Mouse (Mus musculus): ENCODE measurements around the gene Sec61b. TPM values are rescaled to one million over a fixed set of nuclear protein-coding genes. Genes with fewer than 3 reads are reported as not detected.
A peak's percentile ranks its signal among the peaks of the same experiment; 100 is the strongest.

Sec61b gene
- polyA plus RNA-seq, 1 experiment from 2014 or later: 325 TPM

DNA sequence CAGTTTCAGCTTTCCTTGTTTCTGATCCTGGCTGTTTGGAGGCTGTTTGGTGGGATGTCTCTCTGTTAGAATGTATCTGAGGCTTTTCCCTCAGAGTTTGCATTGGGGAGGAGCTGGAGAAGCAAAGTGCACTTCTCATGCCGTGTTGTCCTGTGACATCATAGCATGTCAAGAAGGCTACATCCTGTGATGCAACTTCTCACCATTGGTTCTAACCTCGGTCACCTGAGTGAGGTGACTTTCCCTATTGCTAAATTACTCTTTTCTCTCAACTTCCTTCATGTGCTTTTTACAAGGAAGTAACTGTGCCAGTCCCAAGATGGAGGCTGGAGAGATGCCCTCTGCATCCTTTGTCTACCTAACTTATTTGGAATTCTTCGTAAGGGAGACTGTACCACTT lies 25.9 kb upstream of the Sec61b start:
- WGBS: 91% methylated on average over 3 of the region's 3 CpGs
- H3K4me2 ChIP-seq: no peak overlapping the region
- H3K4me3 ChIP-seq (replicated peaks): no peak overlapping the region
- ATAC-seq (ENCODE audit: low FRiP score): no peak
- no peak overlapping the region for H3K9ac ChIP-seq
- H3K4me1 ChIP-seq: peaks cover 6% of the 10 kb centered on the region
- no peaks in the 10 kb centered on the region for H3K27me3 ChIP-seq
- no peaks in the 10 kb centered on the region for H3K9me3 ChIP-seq
- no peak overlapping the region for H3K27ac ChIP-seq
- H3K36me3 ChIP-seq (replicated peaks): no peaks in the 10 kb centered on the region

- Histone ChIP-seq H3K27me3 (no peaks in the 10 kb centered on the region), H3K4me3 (replicated peaks) (no peak overlapping the region), H3K9ac (no peak overlapping the region), H3K9me3 (no peaks in the 10 kb centered on the region), H3K4me2 (no peak overlapping the region), H3K4me1 (peaks cover 6% of the 10 kb centered on the region), H3K27ac (no peak overlapping the region), H3K36me3 (replicated peaks) (no peaks in the 10 kb centered on the region)
- WGBS: 66% methylated on average over 5 of the region's 5 CpGs
- ATAC-seq (ENCODE audit: low FRiP score): no peak
Observed at GRCm38 (mm10) chr4:47449116-47449515, 25.3 kb upstream of the Sec61b start.

DNA sequence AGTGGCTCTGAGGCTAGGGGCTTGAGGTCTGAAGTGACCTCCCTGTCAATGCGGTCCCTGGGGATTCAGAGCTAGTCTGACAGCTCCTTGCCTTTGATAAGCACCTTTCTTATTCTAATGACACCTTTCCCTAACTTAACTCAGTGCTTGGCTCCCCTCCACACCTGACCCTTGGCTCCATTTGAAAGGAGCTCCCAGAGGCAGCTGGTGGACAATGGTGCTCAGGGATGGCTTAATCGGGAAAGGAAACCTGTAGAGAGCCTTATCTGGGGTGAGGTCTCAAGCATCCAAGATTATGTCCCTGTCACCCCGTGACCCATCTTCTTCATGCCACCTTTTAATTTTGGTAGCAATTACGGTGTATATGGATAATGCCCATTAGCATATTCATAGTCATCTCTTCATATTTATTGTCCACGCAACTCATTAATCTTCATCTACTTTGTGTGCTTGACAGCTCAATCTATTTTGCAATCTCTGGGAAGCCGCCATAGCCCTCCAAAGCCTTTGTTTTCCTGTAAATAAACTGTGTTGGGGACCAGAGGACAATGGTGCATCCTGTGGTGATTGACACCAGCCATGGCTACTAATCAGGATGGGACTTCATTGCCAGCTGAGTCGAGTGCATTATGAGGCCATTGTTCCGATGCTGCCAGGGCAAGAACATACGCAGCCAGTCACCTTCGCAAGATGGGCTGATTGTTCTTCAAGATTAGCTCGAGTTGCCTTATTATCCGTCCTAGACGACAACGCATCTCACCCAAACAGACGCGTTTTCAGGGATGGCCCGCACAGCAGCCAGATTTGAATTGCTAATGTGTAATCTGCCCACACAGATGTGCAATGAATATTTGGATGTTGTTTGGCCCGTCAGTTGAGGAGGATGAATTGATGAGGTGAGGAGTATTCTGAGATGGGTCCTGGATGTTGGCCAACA lies 24.6 kb upstream of the Sec61b start:
- Histone ChIP-seq H3K9ac (no peak overlapping the region), H3K4me3 (replicated peaks) (no peak overlapping the region), H3K4me1 (peaks cover 6% of the 10 kb centered on the region), H3K9me3 (no peaks in the 10 kb centered on the region), H3K27ac (no peak overlapping the region), H3K36me3 (replicated peaks) (no peaks in the 10 kb centered on the region), H3K4me2 (0 out of 2 replicates have a peak overlapping the region, but pooled peaks have one; percentile 8), H3K27me3 (no peaks in the 10 kb centered on the region)
- no peak for ATAC-seq (ENCODE audit: low FRiP score)
- WGBS: 14% methylated on average over 18 of the region's 18 CpGs

GRCm38 (mm10) chr4:47467196-47467595 lies 7.3 kb upstream of the Sec61b start:
- no peak overlapping the region for H3K4me3 ChIP-seq (replicated peaks)

GRCm38 (mm10) chr4:47473586-47473967 lies 881 bp upstream of the Sec61b start:
- H3K27me3 ChIP-seq: no peaks in the 10 kb centered on the region
- peak overlapping the region; percentile 80 for H3K4me3 ChIP-seq (replicated peaks)
- peaks cover 25% of the 10 kb centered on the region for H3K4me1 ChIP-seq
- peaks cover 61% of the 10 kb centered on the region for H3K36me3 ChIP-seq (replicated peaks)
- peak overlapping the region; percentile 98 for H3K27ac ChIP-seq
- peak overlapping the region; percentile 90 for H3K9ac ChIP-seq
- no peaks in the 10 kb centered on the region for H3K9me3 ChIP-seq
- 5% methylated on average over 7 of the region's 14 CpGs for WGBS
- ATAC-seq (ENCODE audit: low FRiP score): peak; percentile 10; the same call in 1 of the 2 replicates
- H3K4me2 ChIP-seq: peak overlapping the region; percentile 60

More at GRCm38 (mm10) chr4:47467196-47467595, 7.3 kb upstream of the Sec61b start:
- Histone ChIP-seq H3K9ac (no peak overlapping the region), H3K4me2 (no peak overlapping the region), H3K36me3 (replicated peaks) (peaks cover 68% of the 10 kb centered on the region), H3K27me3 (no peaks in the 10 kb centered on the region), H3K27ac (no peak overlapping the region), H3K4me1 (0 out of 2 replicates have a peak, but pooled peaks cover under 1% of the 10 kb centered on the region), H3K9me3 (no peaks in the 10 kb centered on the region)
- no peak for ATAC-seq (ENCODE audit: low FRiP score)
- WGBS: 95% methylated on average over 2 of the region's 2 CpGs

GRCm38 (mm10) chr4:47474730-47475643 lies 529 bp downstream of the Sec61b start:
- Histone ChIP-seq H3K36me3 (replicated peaks) (peaks cover 55% of the 10 kb centered on the region), H3K4me3 (replicated peaks) (peak overlapping the region; percentile 80), H3K4me2 (peak overlapping the region; percentile 72), H3K4me1 (peaks cover 25% of the 10 kb centered on the region), H3K9ac (peak overlapping the region; percentile 90), H3K9me3 (no peaks in the 10 kb centered on the region), H3K27me3 (no peaks in the 10 kb centered on the region), H3K27ac (peak overlapping the region; percentile 98)
- ATAC-seq (ENCODE audit: low FRiP score): no peak; the same call in 1 of the 2 replicates
- 13% methylated on average over 31 of the region's 31 CpGs for WGBS

DNA sequence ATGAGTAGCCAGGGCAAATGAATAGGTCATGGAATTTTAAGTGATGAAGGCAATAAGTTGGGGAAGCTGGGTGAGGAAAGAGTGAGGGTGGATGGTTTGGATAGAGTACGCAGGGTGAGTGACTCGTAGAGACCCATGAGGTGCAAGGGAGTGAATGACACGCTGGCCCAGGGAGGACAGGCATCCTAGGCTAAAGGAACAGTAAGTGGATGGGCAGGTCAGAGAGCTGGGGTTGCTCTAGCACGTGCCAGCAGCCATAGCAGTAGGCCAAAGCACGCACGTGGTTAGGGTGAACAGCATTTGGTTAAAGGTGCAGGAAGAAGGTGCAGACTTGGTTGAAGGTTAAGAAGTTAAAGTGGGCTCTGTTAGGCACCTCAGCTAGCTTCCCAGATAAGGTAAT lies 3.1 kb downstream of the Sec61b start:
- no peak overlapping the region for H3K4me2 ChIP-seq
- no peak for ATAC-seq (ENCODE audit: low FRiP score)
- no peak overlapping the region for H3K4me3 ChIP-seq (replicated peaks)
- H3K9ac ChIP-seq: no peak overlapping the region
- H3K9me3 ChIP-seq: no peaks in the 10 kb centered on the region
- WGBS: 95% methylated on average over 6 of the region's 6 CpGs
- no peaks in the 10 kb centered on the region for H3K27me3 ChIP-seq
- peaks cover 22% of the 10 kb centered on the region for H3K4me1 ChIP-seq
- H3K36me3 ChIP-seq (replicated peaks): peaks cover 55% of the 10 kb centered on the region
- H3K27ac ChIP-seq: no peak overlapping the region

DNA sequence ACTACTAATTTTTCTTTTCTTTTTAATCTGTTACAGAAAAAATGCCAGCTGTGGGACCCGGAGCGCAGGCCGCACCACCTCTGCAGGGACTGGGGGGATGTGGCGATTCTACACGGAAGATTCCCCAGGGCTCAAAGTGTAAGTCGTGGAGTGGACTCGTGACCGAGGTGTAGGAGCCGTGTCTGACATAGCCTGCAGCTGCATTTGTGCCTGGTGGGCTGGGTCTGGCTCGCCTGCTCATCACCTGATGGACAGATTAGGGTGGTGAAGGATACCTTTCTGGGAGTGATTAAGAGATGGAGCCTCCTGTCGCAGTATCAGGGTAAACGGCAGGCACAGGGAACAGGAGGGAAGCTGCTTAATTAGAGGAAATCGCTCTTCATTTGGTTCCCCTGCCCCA lies 5.6 kb downstream of the Sec61b start:
- H3K9me3 ChIP-seq: no peaks in the 10 kb centered on the region
- H3K36me3 ChIP-seq (replicated peaks): peaks cover 72% of the 10 kb centered on the region
- H3K27ac ChIP-seq: no peak overlapping the region
- H3K27me3 ChIP-seq: no peaks in the 10 kb centered on the region
- WGBS: 92% methylated on average over 13 of the region's 13 CpGs
- H3K4me3 ChIP-seq (replicated peaks): no peak overlapping the region
- no peak overlapping the region for H3K4me2 ChIP-seq
- ATAC-seq (ENCODE audit: low FRiP score): no peak
- no peak overlapping the region for H3K9ac ChIP-seq
- peaks cover 11% of the 10 kb centered on the region for H3K4me1 ChIP-seq

- H3K4me3 ChIP-seq (replicated peaks): no peak overlapping the region
- H3K9ac ChIP-seq: no peak overlapping the region
- no peak overlapping the region for H3K27ac ChIP-seq
- no peaks in the 10 kb centered on the region for H3K27me3 ChIP-seq
- peaks cover 6% of the 10 kb centered on the region for H3K4me1 ChIP-seq
- ATAC-seq (ENCODE audit: low FRiP score): no peak
- 93% methylated on average over 9 of the region's 9 CpGs for WGBS
- H3K4me2 ChIP-seq: no peak overlapping the region
- H3K36me3 ChIP-seq (replicated peaks): peaks cover 72% of the 10 kb centered on the region
- H3K9me3 ChIP-seq: no peaks in the 10 kb centered on the region
Observed at GRCm38 (mm10) chr4:47480576-47480975, 6.1 kb downstream of the Sec61b start.

GRCm38 (mm10) chr4:47491243-47491642 lies 16.8 kb downstream of the Sec61b start:
- 81% methylated on average over 6 of the region's 6 CpGs for WGBS
- no peak overlapping the region for H3K9ac ChIP-seq
- no peaks in the 10 kb centered on the region for H3K36me3 ChIP-seq (replicated peaks)
- H3K27me3 ChIP-seq: no peaks in the 10 kb centered on the region
- no peak overlapping the region for H3K27ac ChIP-seq
- no peak overlapping the region for H3K4me3 ChIP-seq (replicated peaks)
- ATAC-seq (ENCODE audit: low FRiP score): no peak
- H3K9me3 ChIP-seq: no peaks in the 10 kb centered on the region
- H3K4me2 ChIP-seq: no peak overlapping the region
- H3K4me1 ChIP-seq: peaks cover 17% of the 10 kb centered on the region

- Histone ChIP-seq H3K9ac (no peak overlapping the region), H3K4me1 (peaks cover 17% of the 10 kb centered on the region), H3K27me3 (no peaks in the 10 kb centered on the region), H3K4me2 (no peak overlapping the region), H3K36me3 (replicated peaks) (no peaks in the 10 kb centered on the region), H3K4me3 (replicated peaks) (no peak overlapping the region), H3K27ac (peak overlapping the region; percentile 43; the same call in 1 of the 2 replicates), H3K9me3 (no peaks in the 10 kb centered on the region)
- 50% methylated on average over 12 of the region's 12 CpGs for WGBS
- 0 out of 2 replicates have a peak, but pooled peaks have one; percentile 11 for ATAC-seq (ENCODE audit: low FRiP score)
Observed at GRCm38 (mm10) chr4:47492311-47493086, 18.0 kb downstream of the Sec61b start.
